Mouse (Mus musculus) midbrain, embryonic 11.5 days (tissue): Measurements from ENCODE around the gene Megf11. TPM values are rescaled to one million over a fixed set of nuclear protein-coding genes. Genes with fewer than 3 reads are reported as not detected.
A peak's percentile ranks its signal among the peaks of the same experiment; 100 is the strongest.

Source experiments
- ATAC-seq: fragments of 200-750 bp; cut with Nextera tagmentation; 2 replicates; pipeline ENCODE4 v1.8.0; 2017; ENCODE audit warnings: moderate TSS enrichment, moderate library complexity; ENCODE audit not compliant: low FRiP score
- DNase-seq: peaks from one replicate; pipeline ENCODE4 v3.0.0; 2015; ENCODE audit warnings: low spot score; ENCODE audit errors: missing footprints
- H3K27ac ChIP-seq: fragments of 300-500 bp; sonication (generic); 2 replicates; pipeline ENCODE4 v1.5.1; 2014; ENCODE audit warnings: low read depth, low read length
- H3K27me3 ChIP-seq: fragments of 300-500 bp; sonication (generic); 2 replicates; pipeline ENCODE4 v1.6.1; 2014; ENCODE audit warnings: mild to moderate bottlenecking, low read length, moderate library complexity, mixed read lengths; ENCODE audit not compliant: control insufficient read depth, insufficient read depth
- H3K36me3 ChIP-seq: fragments of 300-500 bp; sonication (generic); 2 replicates; pipeline ENCODE4 v1.6.1; 2014; ENCODE audit warnings: mild to moderate bottlenecking, low read length, moderate library complexity, mixed read lengths; ENCODE audit not compliant: control insufficient read depth, insufficient read depth
- H3K4me1 ChIP-seq: fragments of 300-500 bp; sonication (generic); 2 replicates; pipeline ENCODE4 v1.6.1; 2014; ENCODE audit warnings: low read length; ENCODE audit not compliant: control insufficient read depth, insufficient read depth
- H3K4me2 ChIP-seq: fragments of 300-500 bp; sonication (generic); 2 replicates; pipeline ENCODE4 v1.6.1; 2014; ENCODE audit warnings: mild to moderate bottlenecking, moderate library complexity
- H3K4me3 ChIP-seq: fragments of 300-500 bp; sonication (generic); 2 replicates; pipeline ENCODE4 v1.5.1; 2014; ENCODE audit warnings: low read depth, low read length
- H3K9ac ChIP-seq: fragments of 300-500 bp; sonication (generic); 2 replicates; pipeline ENCODE4 v1.6.1; 2014; ENCODE audit warnings: low read length
- H3K9me3 ChIP-seq: fragments of 300-500 bp; sonication (generic); 2 replicates; pipeline ENCODE4 v1.6.1; 2016; ENCODE audit warnings: low read length; ENCODE audit not compliant: control insufficient read depth
- WGBS: fragments of 180-500 bp; shearing (Covaris S2); extraction: QIAGEN DNeasy Blood & Tissue Kit; methylation state at CpG from one replicate; pipeline ENCODE4 v1.1.7; 2014; 5-methylcytosine and 5-hydroxymethylcytosine counted together
- polyA plus RNA-seq: library from polyadenylated mRNA; unstranded; fragments of >200 nt; fragmentation: Nextera tagmentation; extraction: Ambion mirVana; gene quantifications from 2 replicates; pipeline ENCODE4 v1.2.1, GENCODE M21; 2014

The Megf11 gene
- polyA plus RNA-seq, 1 experiment from 2014 or later: 3.1 TPM

DNA sequence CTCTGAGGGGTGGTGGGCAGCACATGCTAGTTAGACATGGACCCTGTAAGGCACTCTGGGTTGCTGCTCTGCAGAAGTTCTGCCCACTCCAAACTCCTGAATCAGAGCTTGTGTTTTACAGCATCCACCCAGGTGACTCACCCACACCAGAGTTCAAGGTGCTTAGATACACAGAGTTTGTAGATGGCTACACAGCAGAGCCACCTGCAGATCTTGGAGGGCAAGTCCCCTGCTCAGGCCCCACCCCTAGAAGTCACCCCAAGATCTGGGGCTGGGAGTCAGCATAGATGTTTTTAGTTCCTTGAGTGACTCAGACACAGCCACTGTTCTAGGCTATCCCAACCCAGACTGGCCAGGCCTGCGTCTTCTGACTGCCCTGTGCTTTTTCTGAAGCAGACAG is 217.5 kb downstream of the Megf11 start:
- ATAC-seq (no peak), DNase-seq (no peak)
- peaks cover 27% of the 10 kb centered on the region for H3K4me1 ChIP-seq
- peaks cover 15% of the 10 kb centered on the region for H3K27me3 ChIP-seq
- WGBS: 82% methylated on average over 1 of the region's 1 CpGs
- H3K27ac ChIP-seq: no peak overlapping the region
- no peaks in the 10 kb centered on the region for H3K36me3 ChIP-seq
- no peak overlapping the region for H3K4me3 ChIP-seq
- no peak overlapping the region for H3K4me2 ChIP-seq
- no peaks in the 10 kb centered on the region for H3K9me3 ChIP-seq
- no peak overlapping the region for H3K9ac ChIP-seq

- Histone ChIP-seq H3K4me2 (no peak overlapping the region), H3K4me3 (no peak overlapping the region), H3K9ac (no peak overlapping the region), H3K36me3 (no peaks in the 10 kb centered on the region), H3K4me1 (peaks cover 30% of the 10 kb centered on the region), H3K27ac (no peak overlapping the region), H3K9me3 (no peaks in the 10 kb centered on the region), H3K27me3 (peaks cover 18% of the 10 kb centered on the region)
- DNase-seq (no peak), ATAC-seq (no peak)
- 66% methylated on average over 7 of the region's 7 CpGs for WGBS
Measured at GRCm38 (mm10) chr9:64604217-64604711, 218.8 kb downstream of the Megf11 start.

GRCm38 (mm10) chr9:64605077-64605714 is 219.8 kb downstream of the Megf11 start:
- no peak overlapping the region for H3K9ac ChIP-seq
- DNase-seq: peak; percentile 90
- peak; percentile 61 for ATAC-seq
- H3K9me3 ChIP-seq: no peaks in the 10 kb centered on the region
- peaks cover 18% of the 10 kb centered on the region for H3K27me3 ChIP-seq
- no peaks in the 10 kb centered on the region for H3K36me3 ChIP-seq
- peaks cover 37% of the 10 kb centered on the region for H3K4me1 ChIP-seq
- H3K4me3 ChIP-seq: no peak overlapping the region
- H3K4me2 ChIP-seq: no peak overlapping the region
- H3K27ac ChIP-seq: peak overlapping the region; percentile 12
- 52% methylated on average over 14 of the region's 14 CpGs for WGBS

GRCm38 (mm10) chr9:64605735-64606349 is 220.4 kb downstream of the Megf11 start:
- 2% methylated on average over 13 of the region's 13 CpGs for WGBS
- no peak overlapping the region for H3K4me3 ChIP-seq
- H3K4me1 ChIP-seq: peaks cover 37% of the 10 kb centered on the region
- H3K36me3 ChIP-seq: no peaks in the 10 kb centered on the region
- DNase-seq (peak; percentile 97), ATAC-seq (peak; percentile 92)
- H3K9me3 ChIP-seq: no peaks in the 10 kb centered on the region
- no peak overlapping the region for H3K9ac ChIP-seq
- peaks cover 18% of the 10 kb centered on the region for H3K27me3 ChIP-seq
- peak overlapping the region; percentile 80 for H3K27ac ChIP-seq
- H3K4me2 ChIP-seq: peak overlapping the region; percentile 4; the same call in 1 of the 2 replicates

- Histone ChIP-seq H3K27ac (peak overlapping the region; percentile 80), H3K4me1 (peaks cover 38% of the 10 kb centered on the region), H3K4me2 (no peak overlapping the region), H3K36me3 (no peaks in the 10 kb centered on the region), H3K9ac (no peak overlapping the region), H3K27me3 (peaks cover 20% of the 10 kb centered on the region), H3K4me3 (no peak overlapping the region), H3K9me3 (no peaks in the 10 kb centered on the region)
- ATAC-seq: no peak
- DNase-seq: no peak
- WGBS: 83% methylated on average over 1 of the region's 1 CpGs
Measured at GRCm38 (mm10) chr9:64607049-64607448, 221.6 kb downstream of the Megf11 start.

DNA sequence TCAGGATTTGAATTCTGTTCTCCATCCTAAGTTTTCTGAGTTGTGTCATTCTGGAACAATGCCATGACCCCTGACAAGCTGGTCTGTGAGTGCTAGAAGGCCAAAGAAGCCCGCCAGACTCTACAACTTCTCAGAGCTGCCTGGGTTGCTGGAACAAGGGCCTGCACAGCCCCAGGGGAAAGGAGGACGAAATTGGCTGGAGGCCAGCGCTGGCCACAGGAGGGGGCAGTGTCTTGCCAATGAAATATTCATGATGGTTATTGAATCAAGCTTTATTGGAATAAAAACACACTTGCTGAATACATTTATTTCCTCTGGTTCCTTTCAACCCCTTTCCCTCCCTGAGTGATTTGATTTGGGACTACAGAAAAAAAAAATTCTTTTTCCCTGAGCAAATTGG is 224.1 kb downstream of the Megf11 start:
- no peaks in the 10 kb centered on the region for H3K36me3 ChIP-seq
- H3K4me2 ChIP-seq: no peak overlapping the region
- no peak overlapping the region for H3K9ac ChIP-seq
- ATAC-seq (no peak), DNase-seq (no peak)
- WGBS: 36% methylated on average over 3 of the region's 3 CpGs
- no peak overlapping the region for H3K4me3 ChIP-seq
- no peaks in the 10 kb centered on the region for H3K9me3 ChIP-seq
- H3K27me3 ChIP-seq: peaks cover 8% of the 10 kb centered on the region; the same call in 1 of the 2 replicates
- peaks cover 47% of the 10 kb centered on the region for H3K4me1 ChIP-seq
- H3K27ac ChIP-seq: no peak overlapping the region

- Histone ChIP-seq H3K27ac (0 out of 2 replicates have a peak overlapping the region, but pooled peaks have one; percentile 14), H3K36me3 (no peaks in the 10 kb centered on the region), H3K9ac (no peak overlapping the region), H3K4me3 (no peak overlapping the region), H3K27me3 (peaks cover 7% of the 10 kb centered on the region; the same call in 1 of the 2 replicates), H3K9me3 (no peaks in the 10 kb centered on the region), H3K4me2 (no peak overlapping the region), H3K4me1 (peaks cover 22% of the 10 kb centered on the region)
- ATAC-seq (no peak), DNase-seq (peak; percentile 85)
- WGBS: 6% methylated on average over 7 of the region's 7 CpGs
Measured at GRCm38 (mm10) chr9:64612121-64612983, 226.9 kb downstream of the Megf11 start.

GRCm38 (mm10) chr9:64612984-64613649 is 227.7 kb downstream of the Megf11 start:
- ATAC-seq (no peak), DNase-seq (no peak)
- H3K27ac ChIP-seq: no peak overlapping the region
- no peak overlapping the region for H3K9ac ChIP-seq
- no peak overlapping the region for H3K4me2 ChIP-seq
- H3K9me3 ChIP-seq: no peaks in the 10 kb centered on the region
- 44% methylated on average over 7 of the region's 7 CpGs for WGBS
- peaks cover 5% of the 10 kb centered on the region; the same call in 1 of the 2 replicates for H3K27me3 ChIP-seq
- no peaks in the 10 kb centered on the region for H3K36me3 ChIP-seq
- no peak overlapping the region for H3K4me3 ChIP-seq
- H3K4me1 ChIP-seq: peaks cover 20% of the 10 kb centered on the region
